18 mouse cellular contexts compared by ENCODE assay signal in the genomic region with DNA sequence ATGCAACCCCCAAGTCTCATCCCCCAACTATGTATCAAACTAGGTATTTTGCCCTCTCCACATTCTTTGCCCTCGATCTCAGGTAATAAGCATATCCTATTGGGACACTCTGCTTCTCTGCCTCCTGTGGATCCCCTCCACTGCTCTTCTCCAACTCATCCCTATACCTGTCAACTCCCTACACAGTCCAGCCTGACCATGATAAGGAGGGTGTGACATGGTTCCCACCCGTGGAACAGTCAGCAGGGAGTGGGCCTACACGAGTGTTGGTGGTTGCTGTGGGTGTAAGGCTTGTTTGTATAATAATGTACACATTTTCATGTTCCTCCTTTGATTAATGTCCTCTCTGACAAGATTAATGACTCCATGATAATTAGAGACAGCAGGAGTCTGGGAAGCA.
DNase-seq lines count a peak whose midpoint lies in the region; ATAC-seq and TF ChIP-seq lines count a peak whose summit lies in the region.
"Had no signal": no experiment of that assay in that cellular context is flagged by ENCODE, and none has a peak within 500 bp of the region (broad histone marks: within the 10 kb centered on the region; RNA-seq: fewer than 3 reads in every experiment).

No protein-coding gene starts in this region.

- TF ChIP-seq CTCF in heart, adult 2 months (IDR thresholded peaks at IDR 0.05) = no peak

- no peak overlapping the region for H3K27ac ChIP-seq in hindbrain, embryonic 11.5 days (ENCODE audit: low read depth, low read length)
- H3K27ac ChIP-seq in hindbrain, embryonic 12.5 days = no peak overlapping the region
- H3K27ac ChIP-seq in liver, embryonic 12.5 days = no peak overlapping the region
- no peak overlapping the region for H3K27ac ChIP-seq in liver, embryonic 11.5 days (ENCODE audit: low read depth, low read length)
- H3K27ac ChIP-seq in liver, embryonic 15.5 days (replicated peaks) = no peak overlapping the region
- no peak overlapping the region for H3K27ac ChIP-seq in heart, adult 2 months
- H3K27ac ChIP-seq: embryonic facial prominence, embryonic 12.5 days; forebrain, embryonic 13.5 days; heart, embryonic 13.5 days; hindbrain, embryonic 15.5 days had no signal

- H3K4me3 ChIP-seq in hindbrain, embryonic 11.5 days (ENCODE audit: low read depth, low read length) = no peak overlapping the region
- no peak overlapping the region for H3K4me3 ChIP-seq in hindbrain, embryonic 12.5 days
- H3K4me3 ChIP-seq in liver, embryonic 12.5 days = no peak overlapping the region
- no peak overlapping the region for H3K4me3 ChIP-seq in liver, embryonic 11.5 days (ENCODE audit: low read depth, low read length)
- no peak overlapping the region for H3K4me3 ChIP-seq in liver, embryonic 15.5 days (replicated peaks)
- H3K4me3 ChIP-seq in heart, adult 2 months = no peak overlapping the region
- H3K4me3 ChIP-seq: embryonic facial prominence, embryonic 12.5 days; forebrain, embryonic 13.5 days; heart, embryonic 13.5 days; hindbrain, embryonic 15.5 days had no signal

- intact Hi-C loops in heart, adult 2 months (cut with DNase I) = no loop called here

- TF ChIP-seq POLR2A in heart, adult 2 months (IDR thresholded peaks at IDR 0.05; ENCODE audit: insufficient read depth, low read depth, low read length) = no peak

- no peak overlapping the region for H3K9ac ChIP-seq in hindbrain, embryonic 11.5 days (ENCODE audit: low read depth, low read length)
- no peak overlapping the region for H3K9ac ChIP-seq in hindbrain, embryonic 12.5 days
- no peak overlapping the region for H3K9ac ChIP-seq in liver, embryonic 12.5 days
- no peak overlapping the region for H3K9ac ChIP-seq in liver, embryonic 11.5 days (ENCODE audit: low read depth, low read length)
- H3K9ac ChIP-seq in liver, embryonic 15.5 days = no peak overlapping the region
- H3K9ac ChIP-seq in heart, adult 2 months (ENCODE audit: low read depth, low read length) = no peak overlapping the region
- H3K9ac ChIP-seq: embryonic facial prominence, embryonic 12.5 days; forebrain, embryonic 13.5 days; forebrain, postnatal 0 days; heart, embryonic 13.5 days; hindbrain, embryonic 15.5 days had no signal

- H3K4me1 ChIP-seq in hindbrain, embryonic 11.5 days (replicated peaks; ENCODE audit: control insufficient read depth, insufficient read depth, low read length) = no peaks in the 10 kb centered on the region
- no peaks in the 10 kb centered on the region for H3K4me1 ChIP-seq in hindbrain, embryonic 12.5 days
- peaks cover 4% of the 10 kb centered on the region for H3K4me1 ChIP-seq in liver, embryonic 12.5 days
- H3K4me1 ChIP-seq in liver, embryonic 11.5 days (replicated peaks; ENCODE audit: control insufficient read depth, insufficient read depth, low read length) = no peaks in the 10 kb centered on the region
- no peaks in the 10 kb centered on the region for H3K4me1 ChIP-seq in liver, embryonic 15.5 days (replicated peaks)
- no peaks in the 10 kb centered on the region for H3K4me1 ChIP-seq in heart, adult 2 months (ENCODE audit: control insufficient read depth, insufficient read depth, low read length)
- H3K4me1 ChIP-seq: embryonic facial prominence, embryonic 12.5 days; forebrain, embryonic 13.5 days; heart, embryonic 13.5 days; hindbrain, embryonic 15.5 days had no signal

- 80% methylated on average over 3 of the region's 3 CpGs for WGBS in hindbrain, embryonic 11.5 days
- WGBS in hindbrain, embryonic 12.5 days = 67% methylated on average over 3 of the region's 3 CpGs
- 45% methylated on average over 3 of the region's 3 CpGs for WGBS in liver, embryonic 12.5 days (ENCODE audit: insufficient replicate concordance)
- WGBS in liver, embryonic 11.5 days = 63% methylated on average over 3 of the region's 3 CpGs
- 57% methylated on average over 3 of the region's 3 CpGs for WGBS in liver, embryonic 15.5 days (ENCODE audit: insufficient replicate concordance)
- WGBS in heart, adult 2 months = 67% methylated on average over 3 of the region's 3 CpGs

- no peaks in the 10 kb centered on the region for H3K9me3 ChIP-seq in hindbrain, embryonic 11.5 days (ENCODE audit: control insufficient read depth, low read length)
- H3K9me3 ChIP-seq in hindbrain, embryonic 12.5 days (replicated peaks) = no peaks in the 10 kb centered on the region
- no peaks in the 10 kb centered on the region for H3K9me3 ChIP-seq in liver, embryonic 12.5 days (replicated peaks)
- no peaks in the 10 kb centered on the region for H3K9me3 ChIP-seq in liver, embryonic 11.5 days (ENCODE audit: control insufficient read depth, low read length)
- H3K9me3 ChIP-seq in liver, embryonic 15.5 days (replicated peaks) = no peaks in the 10 kb centered on the region
- H3K9me3 ChIP-seq: embryonic facial prominence, embryonic 12.5 days; forebrain, embryonic 13.5 days; heart, embryonic 13.5 days; hindbrain, embryonic 15.5 days had no signal

- no peak for TF ChIP-seq EP300 in heart, adult 2 months (IDR thresholded peaks at IDR 0.05; ENCODE audit: insufficient read depth, low read depth, low read length)

- DNase-seq in hindbrain, embryonic 11.5 days (ENCODE audit: low spot score) = no peak
- DNase-seq in liver, embryonic 11.5 days (ENCODE audit: low spot score) = no peak
- no peak for DNase-seq in heart, adult 2 months
- DNase-seq: adrenal gland, adult 2 months; adrenal gland, postnatal 25 days; cerebellum, adult 8-10 months; cerebellum, postnatal 14 days; forebrain, postnatal 0 days; gastrocnemius, postnatal 14 days; heart, postnatal 36 days had no signal

- H3K79me2 ChIP-seq in heart, adult 2 months (replicated peaks; ENCODE audit: control insufficient read depth, insufficient read depth, low read length) = no peaks in the 10 kb centered on the region

- H3K4me2 ChIP-seq in hindbrain, embryonic 11.5 days (replicated peaks; ENCODE audit: low read depth, low read length) = no peak overlapping the region
- H3K4me2 ChIP-seq in hindbrain, embryonic 12.5 days (replicated peaks) = no peak overlapping the region
- 0 out of 2 replicates have a peak overlapping the region, but pooled peaks have one; percentile 12 for H3K4me2 ChIP-seq in liver, embryonic 12.5 days
- no peak overlapping the region for H3K4me2 ChIP-seq in liver, embryonic 11.5 days
- no peak overlapping the region for H3K4me2 ChIP-seq in liver, embryonic 15.5 days
- H3K4me2 ChIP-seq: embryonic facial prominence, embryonic 12.5 days; forebrain, embryonic 13.5 days; heart, embryonic 13.5 days; hindbrain, embryonic 15.5 days had no signal

- H3K27me3 ChIP-seq in hindbrain, embryonic 11.5 days (ENCODE audit: control insufficient read depth, insufficient read depth, low read length) = no peaks in the 10 kb centered on the region
- no peaks in the 10 kb centered on the region for H3K27me3 ChIP-seq in hindbrain, embryonic 12.5 days
- H3K27me3 ChIP-seq in liver, embryonic 12.5 days (replicated peaks) = no peaks in the 10 kb centered on the region
- no peaks in the 10 kb centered on the region for H3K27me3 ChIP-seq in liver, embryonic 11.5 days (replicated peaks; ENCODE audit: control insufficient read depth, insufficient read depth, low read length)
- no peaks in the 10 kb centered on the region for H3K27me3 ChIP-seq in liver, embryonic 15.5 days
- H3K27me3 ChIP-seq in heart, adult 2 months (ENCODE audit: control insufficient read depth, insufficient read depth, low read length) = no peaks in the 10 kb centered on the region
- H3K27me3 ChIP-seq: embryonic facial prominence, embryonic 12.5 days; forebrain, embryonic 13.5 days; heart, embryonic 13.5 days; hindbrain, embryonic 15.5 days had no signal

- H3K36me3 ChIP-seq in hindbrain, embryonic 11.5 days (ENCODE audit: control insufficient read depth, insufficient read depth, low read length) = no peaks in the 10 kb centered on the region
- H3K36me3 ChIP-seq in hindbrain, embryonic 12.5 days = no peaks in the 10 kb centered on the region
- no peaks in the 10 kb centered on the region for H3K36me3 ChIP-seq in liver, embryonic 12.5 days
- no peaks in the 10 kb centered on the region for H3K36me3 ChIP-seq in liver, embryonic 11.5 days (ENCODE audit: control insufficient read depth, insufficient read depth, low read length)
- H3K36me3 ChIP-seq in liver, embryonic 15.5 days (replicated peaks) = no peaks in the 10 kb centered on the region
- H3K36me3 ChIP-seq in heart, adult 2 months (ENCODE audit: control insufficient read depth, insufficient read depth, low read length) = no peaks in the 10 kb centered on the region
- H3K36me3 ChIP-seq: embryonic facial prominence, embryonic 12.5 days; heart, embryonic 13.5 days; hindbrain, embryonic 15.5 days had no signal

- peak; percentile 22; the same call in 1 of the 2 replicates for ATAC-seq in hindbrain, embryonic 11.5 days (ENCODE audit: low FRiP score)
- ATAC-seq in hindbrain, embryonic 12.5 days (ENCODE audit: low FRiP score) = no peak
- ATAC-seq in liver, embryonic 12.5 days = peak; percentile 77
- no peak for ATAC-seq in liver, embryonic 11.5 days (replicated peaks; ENCODE audit: low FRiP score)
- ATAC-seq in liver, embryonic 15.5 days (ENCODE audit: insufficient read depth) = 0 out of 2 replicates have a peak, but pooled peaks have one; percentile 51
- ATAC-seq: forebrain, embryonic 13.5 days; forebrain, postnatal 0 days; inflammation-experienced regulatory T-cells, adult 6 months had no signal

Comparison
In these comparisons a context has a peak if more than half of its experiments do, and no peak if none do; other contexts are left out.
1. ATAC-seq: peak in hindbrain, embryonic 11.5 days (single experiment), liver, embryonic 12.5 days (single experiment) and liver, embryonic 15.5 days (single experiment); none in hindbrain, embryonic 12.5 days (single experiment) and liver, embryonic 11.5 days (single experiment).